Mouse (Mus musculus) stomach, postnatal 0 days (tissue): ENCODE data around the gene Lim2.

Experiments
- CTCF ChIP-seq: IDR thresholded peaks from 2 replicates; pipeline ENCODE4 v1.5.1; 2016; ENCODE audit warnings: antibody characterized with exemption, low read depth, mild to moderate bottlenecking, moderate library complexity
- EP300 ChIP-seq: optimal IDR thresholded peaks from 2 replicates; pipeline ENCODE3; 2016; ENCODE audit warnings: antibody characterized with exemption

- TF ChIP-seq CTCF (no peak), EP300 (no peak)
These were observed 15.2 kb downstream of the Lim2 start for GRCm38 (mm10) chr7:43442684-43443083.
